Mouse (Mus musculus) liver, postnatal 0 days (tissue): ENCODE results near the gene Ovol2.

Experiments used
- CTCF ChIP-seq: sonication (generic); IDR thresholded peaks from 2 replicates; pipeline ENCODE4 v1.5.1; 2016; ENCODE audit warnings: antibody characterized with exemption, low read depth
- EP300 ChIP-seq: IDR thresholded peaks from 2 replicates; pipeline ENCODE4 v1.6.1; 2016; ENCODE audit warnings: antibody characterized with exemption, low read depth, mild to moderate bottlenecking

DNA sequence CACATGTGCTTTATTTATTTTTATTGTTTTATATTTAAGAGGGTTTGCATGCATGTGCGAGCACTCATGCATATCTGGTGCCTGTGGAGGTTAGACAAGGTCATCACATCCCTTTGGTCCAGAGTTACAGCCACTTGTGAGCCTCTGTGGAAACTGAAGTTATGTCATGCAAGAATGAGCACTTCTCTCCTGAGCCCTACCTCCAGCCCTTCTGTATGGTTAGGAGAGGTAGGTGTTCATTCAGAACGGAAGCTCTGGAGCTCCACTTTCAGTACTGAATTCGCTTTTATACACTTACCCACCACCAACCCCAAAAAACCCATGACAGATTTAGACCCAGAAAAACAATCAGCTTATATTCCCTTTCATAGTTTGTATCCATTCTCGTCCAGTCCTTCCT, 39.6 kb upstream of the Ovol2 start:
- TF ChIP-seq EP300 (no peak), CTCF (no peak)
